Mouse (Mus musculus) MEL (cell line): ENCODE data around the gene Fbrs.

Experiments used
- BHLHE40 ChIP-seq: IDR thresholded peaks from 2 replicates; pipeline ENCODE4 v1.6.1; 2012; ENCODE audit warnings: low read depth, mild to moderate bottlenecking, inconsistent platforms, low read length, improper control_type of control experiment, borderline replicate concordance
- CTCF ChIP-seq, 3 experiments: IDR thresholded peaks in 2 of 3; conservative IDR thresholded peaks in 1 of 3; 2 replicates each; pipeline ENCODE4 v1.5.1; 2011 to 2012; ENCODE audit warnings: low read length in 3 of 3, low read depth in 2 of 3, mild to moderate bottlenecking in 2 of 3, improper control_type of control experiment in 1 of 3, inconsistent platforms in 1 of 3, mixed read lengths in 1 of 3, moderate library complexity in 1 of 3; ENCODE audit not compliant: control insufficient read depth in 1 of 3, insufficient read depth in 1 of 3, poor library complexity in 1 of 3, severe bottlenecking in 1 of 3
- EP300 ChIP-seq, 2 experiments: IDR thresholded peaks; 2 replicates each; pipeline ENCODE4 v1.6.1; 2011; ENCODE audit warnings: improper control_type of control experiment in 2 of 2, low read length in 2 of 2, low read depth in 1 of 2, mild to moderate bottlenecking in 1 of 2
- HCFC1 ChIP-seq: IDR thresholded peaks from 2 replicates; pipeline ENCODE4 v1.6.1; 2012; ENCODE audit warnings: low read depth, mild to moderate bottlenecking, inconsistent platforms, low read length, improper control_type of control experiment, moderate library complexity
- KAT2A ChIP-seq: conservative IDR thresholded peaks from 2 replicates; pipeline ENCODE4 v1.6.1; 2012; ENCODE audit warnings: low read depth, low read length, improper control_type of control experiment, inconsistent platforms
- MAFK ChIP-seq: IDR thresholded peaks from 2 replicates; pipeline ENCODE4 v1.6.1; 2011; ENCODE audit warnings: low read depth, mild to moderate bottlenecking, low read length, improper control_type of control experiment, borderline replicate concordance
- MYB ChIP-seq: IDR thresholded peaks from 2 replicates; pipeline ENCODE4 v1.6.1; 2011; ENCODE audit warnings: mild to moderate bottlenecking, low read depth, low read length, improper control_type of control experiment
- POLR2A ChIP-seq, 2 experiments: IDR thresholded peaks; 2 replicates each; pipeline ENCODE4 v1.6.1; 2011 to 2012; ENCODE audit warnings: low read length in 2 of 2, mild to moderate bottlenecking in 2 of 2, control low read depth in 1 of 2, improper control_type of control experiment in 1 of 2, low read depth in 1 of 2, moderate library complexity in 1 of 2; ENCODE audit not compliant: control insufficient read depth in 1 of 2, insufficient read depth in 1 of 2, poor library complexity in 1 of 2
- POLR2AphosphoS2 ChIP-seq: IDR thresholded peaks from 2 replicates; pipeline ENCODE4 v1.6.1; 2011; ENCODE audit warnings: low read length, improper control_type of control experiment
- USF1 ChIP-seq: IDR thresholded peaks from 2 replicates; pipeline ENCODE4 v1.6.1; 2014; ENCODE audit warnings: low read depth, mild to moderate bottlenecking, inconsistent platforms, low read length, improper control_type of control experiment, moderate library complexity

DNA sequence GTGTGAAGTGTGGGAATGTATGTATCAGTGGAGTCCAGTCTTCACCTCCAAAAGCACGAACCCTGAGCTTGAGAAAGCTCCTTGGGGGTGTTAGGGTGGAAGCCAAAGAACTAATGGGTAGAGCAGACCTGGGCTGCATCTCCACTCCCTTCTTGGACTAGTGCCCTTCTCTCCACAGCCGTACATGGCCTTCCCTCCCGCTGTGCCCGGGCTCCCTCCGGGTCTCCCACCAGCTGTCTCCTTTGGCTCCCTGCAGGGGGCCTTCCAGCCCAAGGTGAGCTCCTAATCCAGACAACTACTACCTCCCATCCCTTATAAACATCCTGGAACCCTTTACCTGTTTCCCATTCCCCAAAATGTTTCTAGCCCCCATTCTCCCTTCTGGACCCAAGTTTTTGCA lies 6.4 kb downstream of the Fbrs start:
- TF ChIP-seq CTCF (IDR thresholded peaks at IDR 0.05 in 2 of 3, conservative IDR thresholded peaks at IDR 0.05 in 1 of 3; ENCODE audit: control insufficient read depth in 1 of 3, insufficient read depth in 1 of 3, low read depth in 2 of 3, low read length in 3 of 3, poor library complexity in 1 of 3, severe bottlenecking in 1 of 3) (no peak), MYB (no peak), MAFK (no peak), USF1 (no peak), KAT2A (no peak), POLR2A (IDR thresholded peaks at IDR 0.05; ENCODE audit: control insufficient read depth in 1 of 2, insufficient read depth in 1 of 2, low read depth in 1 of 2, low read length in 2 of 2, poor library complexity in 1 of 2) (no peak), BHLHE40 (no peak), EP300 (IDR thresholded peaks at IDR 0.05; ENCODE audit: low read depth in 1 of 2, low read length in 2 of 2) (no peak), HCFC1 (no peak), POLR2AphosphoS2 (no peak)
